Mouse (Mus musculus) right cerebral cortex, postnatal 36 days (tissue): ENCODE results near the gene Dusp1.
A peak's percentile ranks its signal among the peaks of the same experiment; 100 is the strongest.

Experiments used
- DNase-seq, 2 experiments: peaks; one replicate each; pipeline ENCODE4 v3.0.0; 2022; ENCODE audit warnings: low spot score in 2 of 2, mixed read lengths in 1 of 2

Gene Dusp1

DNA sequence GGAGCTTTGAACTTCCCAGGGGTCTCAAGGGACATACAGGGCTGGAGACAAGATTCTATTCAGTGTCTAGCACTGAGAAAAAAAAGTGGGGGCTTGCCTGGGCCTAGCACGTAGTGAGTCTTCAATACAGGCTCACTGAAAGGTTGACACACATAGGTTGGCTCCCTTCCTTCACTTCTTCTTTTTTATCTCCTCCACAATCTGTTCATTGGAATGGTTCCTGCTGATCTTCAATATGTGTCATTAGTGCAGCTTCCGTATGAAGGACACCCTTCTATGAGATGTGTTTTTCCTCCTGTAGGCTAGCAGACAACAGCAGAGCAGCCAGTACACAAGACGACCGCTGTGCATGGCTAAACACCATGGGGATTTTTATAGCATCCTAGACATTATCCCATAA is 37.1 kb downstream of the Dusp1 start:
- DNase-seq = no peak

DNA sequence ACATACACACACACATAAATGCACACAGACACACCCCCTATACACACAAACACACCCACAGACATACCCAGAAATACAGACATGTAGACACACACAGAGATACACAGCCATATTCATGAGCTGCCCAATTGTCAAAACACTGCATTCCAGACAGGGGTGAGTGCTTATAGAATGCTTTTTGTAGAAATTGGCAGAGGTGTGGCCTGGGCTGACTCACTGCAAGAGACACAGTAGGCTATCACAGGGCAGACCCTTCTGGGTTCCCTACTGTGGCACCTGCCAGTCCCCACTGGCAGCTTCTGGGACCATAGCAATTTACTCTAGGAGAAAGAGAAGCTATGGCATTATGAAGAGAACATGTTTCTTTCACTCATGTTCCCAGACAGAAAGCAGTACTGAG is 37.6 kb downstream of the Dusp1 start:
- DNase-seq = no peak

DNA sequence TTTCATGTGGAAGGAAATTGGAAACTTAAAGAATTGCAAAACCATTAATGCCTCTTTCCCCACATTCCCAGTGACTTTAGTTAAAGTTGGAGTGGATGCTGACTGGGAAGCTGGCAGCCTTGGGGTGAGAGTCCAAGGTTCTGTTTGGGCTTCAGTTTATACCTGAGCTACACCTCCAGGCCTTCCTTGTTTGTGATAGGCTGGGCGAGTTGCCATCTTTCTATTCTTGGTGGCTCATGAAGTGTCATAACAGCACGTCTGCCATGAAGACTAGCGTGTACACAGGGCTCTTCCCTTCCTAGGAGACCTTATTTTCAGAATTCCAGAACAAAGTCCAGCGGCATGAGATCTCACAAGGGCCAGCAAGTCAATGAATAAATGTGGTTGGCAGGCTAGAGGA is 39.2 kb downstream of the Dusp1 start:
- no peak for DNase-seq

DNA sequence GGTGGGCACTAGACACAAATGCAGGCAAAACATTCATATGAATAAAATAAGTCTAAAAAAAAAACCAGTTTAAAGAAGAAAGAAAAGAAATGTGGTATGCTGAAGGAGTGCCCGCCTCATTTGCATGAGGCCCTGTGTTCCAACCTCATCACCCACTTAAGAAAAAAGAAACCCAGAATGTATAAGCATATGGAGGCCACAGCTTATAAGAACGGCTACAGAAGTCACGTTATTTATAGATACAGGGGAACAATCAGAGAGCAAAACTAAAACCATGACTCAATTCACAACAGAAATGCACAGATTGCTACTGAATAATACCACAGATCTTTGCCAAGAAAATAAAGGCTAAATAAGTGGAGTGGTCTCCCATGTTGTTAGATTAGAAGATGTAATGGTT is 43.6 kb downstream of the Dusp1 start:
- no peak for DNase-seq

DNA sequence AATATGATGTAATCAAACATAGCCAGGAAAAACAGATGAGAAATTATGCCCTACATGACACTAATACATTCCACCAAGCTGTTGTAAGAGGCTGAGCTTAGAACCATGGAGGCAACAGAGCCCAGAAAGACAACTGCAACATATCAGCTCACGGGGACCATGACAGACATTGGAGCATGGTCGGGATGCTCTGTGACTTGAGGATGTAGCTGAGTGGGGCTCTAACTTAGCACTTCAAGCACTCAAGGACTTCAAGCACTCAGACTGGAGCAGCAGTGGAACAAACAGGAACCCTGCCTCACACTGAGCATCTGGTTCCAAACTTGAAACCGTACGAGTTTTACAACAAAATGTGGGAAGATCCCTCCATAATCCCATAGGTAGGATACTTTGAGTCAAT is 46.3 kb downstream of the Dusp1 start:
- no peak for DNase-seq

DNA sequence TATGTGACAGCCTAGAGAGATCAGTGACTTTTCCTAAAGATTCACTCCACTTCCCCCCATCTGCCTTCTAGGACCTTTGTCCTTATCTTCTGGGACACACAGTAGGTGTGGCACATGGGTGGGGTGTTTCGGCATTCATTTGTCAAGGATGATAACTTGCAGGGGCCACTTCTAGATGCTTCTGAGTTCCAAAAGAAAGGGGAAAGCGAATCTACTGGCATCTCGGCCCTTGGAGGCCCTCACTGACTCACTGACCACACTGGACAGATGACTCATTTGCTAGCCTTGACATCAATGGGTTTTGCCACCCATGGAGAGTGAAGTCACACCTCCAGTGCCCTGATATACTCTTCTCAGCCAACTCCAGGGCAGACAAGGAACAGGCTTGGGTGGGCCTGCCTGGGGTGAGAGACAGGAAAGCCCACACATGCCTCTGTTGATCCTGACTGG is 47.3 kb downstream of the Dusp1 start:
- DNase-seq = no peak

DNA sequence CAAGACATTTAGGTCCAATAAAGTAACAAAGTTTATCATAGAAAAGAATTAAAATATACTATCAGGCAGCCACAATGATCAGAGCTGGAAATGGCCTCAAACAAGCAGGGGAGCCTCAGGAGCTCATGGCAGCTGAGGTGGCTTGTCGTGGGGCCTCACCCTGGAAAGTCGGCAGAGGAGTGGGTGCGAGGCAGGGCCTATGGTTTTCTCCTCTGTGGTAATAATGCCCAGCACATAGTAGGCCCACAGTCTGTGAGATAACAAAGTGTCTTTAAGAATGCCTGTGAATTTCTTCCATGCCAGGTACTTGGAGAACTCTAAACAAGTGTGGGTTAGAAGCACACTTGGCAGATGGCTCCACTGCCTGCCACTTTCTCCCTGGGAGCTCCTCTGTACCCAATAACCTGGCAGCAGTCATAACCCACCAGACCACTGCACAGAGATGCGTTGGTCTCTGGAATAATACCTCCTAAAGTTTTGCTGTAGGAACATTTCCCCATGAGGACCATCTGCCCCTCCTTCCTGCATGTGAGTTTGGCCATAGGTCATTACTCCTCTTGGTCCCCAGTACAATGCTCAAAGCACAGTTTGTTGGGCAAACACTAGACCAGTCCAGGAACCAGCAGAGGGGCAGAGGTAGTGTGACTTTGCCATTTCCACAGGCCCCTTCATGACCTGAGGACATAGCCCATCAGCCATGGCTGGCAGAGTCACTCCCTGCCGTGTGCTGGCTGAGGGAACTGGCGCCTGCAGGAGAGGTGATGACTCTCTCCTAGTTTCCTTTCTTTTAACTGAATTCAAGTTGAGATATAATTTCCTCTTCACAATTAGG is 48.3 kb downstream of the Dusp1 start:
- DNase-seq = no peak

DNA sequence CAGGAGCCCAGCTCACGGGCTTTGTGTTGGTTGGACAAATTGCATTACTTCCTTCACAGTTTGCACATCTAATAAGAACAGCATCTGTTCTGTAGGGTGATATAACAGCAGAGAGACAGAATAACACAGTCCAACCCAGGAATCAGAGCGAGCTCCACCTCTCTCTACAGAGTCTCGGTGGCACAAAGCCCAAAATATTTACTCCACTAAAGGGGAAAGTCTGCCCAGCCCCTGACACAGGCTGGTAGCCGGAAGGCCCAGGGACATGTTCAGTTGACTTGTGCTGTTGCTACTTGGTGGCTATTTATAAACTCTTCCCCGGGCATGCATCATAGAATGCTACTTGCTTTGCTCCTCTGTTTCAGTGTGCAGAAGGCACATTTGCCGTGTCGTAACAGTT is 49.0 kb downstream of the Dusp1 start:
- no peak for DNase-seq

DNA sequence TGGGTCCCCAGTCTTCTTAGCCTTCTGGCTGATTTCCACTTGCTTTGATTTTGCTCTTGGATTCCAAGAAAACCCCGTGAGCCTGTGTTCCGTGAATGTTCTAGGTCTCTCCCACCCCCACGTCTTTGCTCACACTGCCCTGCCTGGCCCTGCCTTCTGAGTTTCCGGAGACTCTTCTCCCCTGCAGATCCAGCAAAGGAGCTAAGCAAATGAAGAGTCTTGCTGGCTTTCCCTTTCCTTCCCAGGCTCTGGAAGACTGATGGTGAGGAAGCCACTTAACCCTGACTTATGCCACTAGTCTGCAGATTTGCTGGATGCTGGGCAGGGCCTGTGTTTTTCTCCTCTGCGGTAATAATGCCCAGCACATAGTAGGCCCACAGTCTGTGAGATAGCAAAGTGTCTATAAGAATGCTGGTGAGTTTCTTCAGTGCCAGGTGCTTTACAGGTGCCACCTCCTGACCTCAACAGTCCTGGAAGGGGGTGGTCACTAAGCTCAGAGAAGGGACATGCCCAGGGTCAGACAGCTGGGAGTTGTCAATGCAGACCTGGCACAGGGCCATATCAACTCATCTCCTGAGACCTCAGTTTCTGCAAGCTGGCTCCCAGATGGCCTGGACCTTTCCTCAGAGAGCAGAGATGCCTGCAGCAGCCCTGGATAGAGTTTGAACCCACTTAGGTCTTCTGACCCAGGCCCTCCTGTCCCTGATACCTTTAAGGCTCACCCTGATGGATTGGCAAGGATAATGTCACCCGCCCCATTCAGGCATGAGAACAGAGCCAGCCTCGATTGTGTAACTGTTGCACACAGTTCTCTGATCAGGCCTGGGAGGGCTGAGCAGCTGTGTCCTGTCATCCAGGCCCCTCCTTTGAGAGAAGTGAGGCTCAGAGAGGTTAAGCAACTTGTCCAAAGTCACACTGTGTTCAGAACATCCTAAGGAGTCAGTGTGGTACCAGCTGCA is 49.8 kb downstream of the Dusp1 start:
- DNase-seq = no peak

DNA sequence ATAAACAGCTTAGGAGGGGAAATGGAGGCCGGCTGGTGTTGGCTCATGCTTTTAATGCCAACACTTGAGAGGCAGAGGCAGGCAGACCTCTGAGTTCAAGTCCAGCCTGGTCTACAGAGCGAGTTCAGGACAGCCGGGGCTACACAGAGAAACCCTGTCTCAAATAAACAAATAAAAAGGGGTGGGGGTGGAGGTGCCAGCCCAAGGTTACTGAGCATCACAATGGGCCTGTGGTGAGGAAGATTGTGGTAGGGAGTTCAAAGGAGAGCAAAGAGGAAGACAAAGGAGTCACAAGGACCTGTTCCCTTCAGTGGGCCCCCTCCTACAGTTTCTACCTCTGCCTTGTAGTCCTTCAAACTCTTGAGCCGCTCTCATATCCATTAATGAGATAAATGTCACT is 50.7 kb downstream of the Dusp1 start:
- no peak for DNase-seq

DNA sequence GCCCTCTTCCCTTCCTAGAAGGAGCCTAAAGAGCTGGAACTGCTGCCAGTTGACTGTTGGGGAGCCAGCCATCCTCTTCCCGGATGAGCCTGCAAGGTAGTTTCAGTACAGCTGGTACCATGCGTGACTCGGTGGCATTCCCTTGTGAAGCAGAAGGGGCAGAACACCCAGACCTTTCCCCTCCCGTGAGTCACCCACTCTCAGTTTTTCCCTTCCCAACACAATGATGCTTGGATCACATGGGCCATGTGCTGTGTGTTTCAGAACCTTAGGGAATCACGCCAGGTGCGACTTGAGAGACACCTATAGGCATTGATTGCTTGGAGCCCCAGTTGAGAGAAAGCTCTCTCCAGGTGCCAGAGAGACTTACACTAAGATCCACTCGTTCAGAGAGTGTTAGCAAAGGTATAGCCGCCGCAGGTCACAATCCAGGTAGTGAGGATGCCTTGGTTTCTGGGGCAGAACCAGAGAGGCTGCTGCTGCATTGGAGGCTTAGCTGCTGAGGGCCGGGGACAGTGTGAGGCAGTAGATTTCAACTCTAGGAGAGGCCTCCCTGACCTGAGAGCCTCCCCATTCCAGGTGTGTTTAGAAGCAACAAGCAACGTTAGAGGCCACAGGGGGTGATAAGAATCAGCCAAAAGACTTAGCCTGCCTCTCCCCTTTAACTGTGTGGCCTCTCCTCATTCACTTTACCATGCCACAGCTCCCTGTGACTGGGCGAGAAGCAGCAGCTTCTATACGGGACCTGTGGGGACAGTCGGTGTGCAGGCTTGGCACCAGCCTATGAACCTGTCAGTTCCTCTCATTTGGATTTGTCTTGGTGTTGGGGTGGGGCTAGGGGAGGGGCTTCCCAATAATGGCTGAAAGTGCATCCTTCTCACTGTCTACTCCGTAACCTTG is 51.5 kb downstream of the Dusp1 start:
- no peak for DNase-seq

DNA sequence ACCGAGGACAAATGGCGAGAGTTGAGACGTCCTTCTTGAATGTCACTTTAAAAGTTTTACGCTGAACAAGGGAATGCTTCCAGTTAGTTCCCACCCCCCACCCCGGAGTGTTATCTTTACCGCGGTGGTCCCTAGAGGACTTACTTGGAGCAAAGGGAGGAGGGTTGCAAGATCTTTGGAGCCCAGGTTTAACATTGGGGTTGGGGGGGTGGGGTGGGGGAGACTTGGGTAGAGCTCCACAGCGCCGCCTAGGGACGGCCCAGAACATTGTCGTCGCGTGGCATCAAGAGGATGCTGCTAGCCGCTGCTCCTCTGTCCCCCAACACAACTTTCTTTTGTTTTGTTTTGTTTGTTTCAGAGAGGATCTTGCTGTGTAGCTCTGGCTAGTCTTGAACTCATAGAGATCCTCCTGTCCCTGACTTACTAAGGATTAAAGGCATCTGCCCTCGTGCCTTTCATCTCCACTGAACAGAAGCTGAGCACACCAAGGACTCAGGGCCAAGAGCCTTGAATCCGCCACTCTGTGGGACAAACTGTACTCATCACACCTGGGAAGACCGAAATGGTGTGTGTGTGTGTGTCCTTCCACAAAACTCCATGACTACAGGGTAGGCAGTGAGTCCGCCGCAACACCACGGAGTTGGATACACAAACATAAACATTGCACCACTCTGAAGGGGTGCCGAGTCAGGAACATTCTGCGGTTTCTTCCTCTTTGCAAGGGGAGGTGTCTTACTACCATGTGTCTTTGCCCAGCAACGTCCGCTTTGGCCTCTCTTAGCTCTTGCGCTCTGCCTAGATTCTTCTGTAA is 52.8 kb downstream of the Dusp1 start:
- no peak for DNase-seq

DNA sequence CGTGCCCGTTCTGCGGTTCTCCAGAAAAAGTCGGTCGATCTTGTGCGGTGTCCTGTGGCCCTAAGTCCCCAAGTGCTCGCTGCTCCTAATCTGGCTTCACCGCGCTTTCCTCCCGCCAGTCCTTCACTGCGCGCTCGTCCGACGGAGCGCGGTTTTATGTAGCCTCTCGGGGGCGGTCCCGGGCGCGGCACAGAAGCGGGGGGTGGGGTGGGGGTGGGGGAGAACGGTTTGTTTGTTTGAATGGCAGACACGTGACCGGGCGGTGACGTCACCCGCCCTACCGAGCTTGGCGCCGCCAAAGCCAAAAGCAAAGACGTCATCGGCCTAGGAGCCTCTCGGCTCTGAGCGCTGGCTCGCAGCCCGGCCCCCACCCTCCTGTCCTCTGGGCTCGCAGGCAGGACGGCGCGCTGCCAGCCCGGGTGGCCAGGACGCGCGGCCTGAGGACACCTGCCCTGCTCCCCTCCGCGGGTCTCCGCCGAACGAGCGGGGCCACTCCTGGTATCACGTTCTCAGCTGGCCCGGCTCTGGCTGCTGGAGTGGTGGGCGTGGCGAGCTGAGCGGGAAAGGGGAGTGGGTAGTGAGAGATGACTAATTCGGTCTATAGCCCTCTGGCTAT is 53.5 kb downstream of the Dusp1 start:
- peak; percentile 96 for DNase-seq

DNA sequence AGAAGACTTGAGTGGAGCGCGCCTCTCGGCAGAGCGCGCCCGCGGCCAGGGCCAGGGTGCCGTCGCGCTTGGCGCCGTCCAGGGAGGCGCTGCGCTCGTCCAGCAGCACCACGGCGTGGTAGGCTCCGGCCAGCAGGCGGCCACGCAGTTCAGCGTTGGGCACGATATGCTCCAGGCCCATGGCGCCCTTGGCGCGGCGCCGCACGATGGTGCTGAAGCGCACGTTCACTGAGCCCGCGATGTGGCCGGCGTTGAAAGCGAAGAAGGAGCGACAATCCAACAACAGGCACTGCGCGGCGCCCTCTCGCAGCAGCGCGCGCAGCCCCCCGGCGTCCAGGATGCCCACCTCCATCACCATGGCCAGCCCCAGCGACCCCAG is 54.0 kb downstream of the Dusp1 start:
- DNase-seq = peak; percentile 70 to 74

DNA sequence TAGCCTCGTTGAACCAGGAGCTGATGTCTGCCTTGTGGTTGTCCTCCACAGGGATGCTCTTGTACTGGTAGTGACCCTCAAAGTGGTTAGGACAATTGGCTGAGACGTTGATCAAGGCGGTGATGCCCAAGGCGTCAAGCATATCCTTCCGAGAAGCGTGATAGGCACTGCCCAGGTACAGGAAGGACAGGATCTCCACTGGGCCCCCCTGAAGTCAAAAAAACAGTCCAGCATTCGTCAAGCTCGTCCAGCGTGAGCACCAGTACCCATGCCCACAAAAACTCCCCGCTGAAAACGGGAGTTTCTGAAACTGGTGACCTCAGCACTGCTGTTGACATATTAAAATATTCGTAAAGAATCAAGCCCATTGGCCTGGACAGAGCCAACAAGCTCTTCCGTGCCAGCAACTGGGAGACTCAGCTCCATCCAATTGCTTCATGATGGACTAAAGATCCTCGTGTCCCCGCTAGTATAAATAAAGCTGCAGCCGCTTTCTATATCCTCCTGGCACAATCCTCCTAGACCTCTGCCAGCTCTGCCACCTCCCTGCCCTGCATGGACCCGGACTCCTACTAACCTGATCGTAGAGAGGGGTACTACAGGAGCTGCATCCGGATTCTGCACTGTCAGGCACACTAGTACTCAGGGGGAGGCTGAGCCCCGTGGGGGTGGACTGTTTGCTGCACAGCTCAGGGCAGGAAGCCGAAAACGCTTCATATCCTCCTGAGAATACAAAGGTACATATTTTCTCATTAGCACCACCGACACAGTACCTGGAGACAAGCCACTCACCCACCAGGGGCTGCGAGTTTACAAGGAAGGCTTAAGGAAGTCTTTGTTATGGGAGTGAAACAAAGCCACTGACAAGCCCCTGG is 54.7 kb downstream of the Dusp1 start:
- no peak for DNase-seq

DNA sequence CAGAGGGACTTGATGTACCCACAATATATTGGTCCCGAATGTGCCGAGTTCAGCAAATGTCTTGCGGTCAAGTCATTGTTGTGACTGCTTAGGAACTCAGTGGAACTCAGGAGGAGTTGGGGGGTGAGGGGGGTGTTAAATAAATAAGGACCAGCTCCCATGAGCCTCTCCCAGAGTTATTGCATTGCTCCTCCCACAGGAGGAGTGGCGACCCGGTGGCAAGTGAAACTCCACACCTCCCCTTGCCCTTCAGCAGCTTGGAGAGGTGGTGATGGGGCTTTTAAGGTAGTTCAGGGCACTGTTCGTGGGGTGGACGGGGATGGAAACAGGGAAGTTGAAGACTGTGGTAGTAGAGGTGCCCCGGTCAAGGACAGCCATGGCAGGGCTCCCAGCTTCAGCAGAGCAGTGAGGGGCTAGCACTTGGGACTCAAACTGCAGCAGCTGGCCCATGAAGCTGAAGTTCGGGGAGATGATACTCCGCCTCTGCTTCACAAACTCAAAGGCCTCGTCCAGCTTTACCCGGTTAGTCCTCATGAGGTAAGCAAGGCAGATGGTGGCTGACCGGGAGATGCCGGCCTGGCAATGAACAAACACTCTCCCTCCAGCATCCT is 55.8 kb downstream of the Dusp1 start:
- no peak for DNase-seq

DNA sequence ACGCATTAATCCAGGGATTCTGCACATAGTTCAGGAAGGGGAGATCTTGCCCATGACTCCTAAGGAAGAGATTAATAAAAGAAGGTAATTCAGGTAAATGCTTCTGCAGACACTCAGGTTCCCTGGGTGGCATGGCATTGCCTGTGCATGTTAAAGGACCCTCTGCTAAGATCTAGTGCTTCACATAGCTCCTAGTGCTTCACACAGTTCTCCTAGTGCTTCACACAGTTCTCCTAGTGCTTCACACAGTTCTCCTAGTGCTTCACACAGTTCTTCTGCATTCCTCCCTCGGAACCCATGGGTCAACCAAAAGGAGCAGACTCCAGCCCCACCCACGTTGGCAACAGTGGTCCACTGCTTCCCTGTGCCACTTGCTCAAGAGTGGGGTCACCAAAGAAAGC is 56.7 kb downstream of the Dusp1 start:
- DNase-seq = no peak

DNA sequence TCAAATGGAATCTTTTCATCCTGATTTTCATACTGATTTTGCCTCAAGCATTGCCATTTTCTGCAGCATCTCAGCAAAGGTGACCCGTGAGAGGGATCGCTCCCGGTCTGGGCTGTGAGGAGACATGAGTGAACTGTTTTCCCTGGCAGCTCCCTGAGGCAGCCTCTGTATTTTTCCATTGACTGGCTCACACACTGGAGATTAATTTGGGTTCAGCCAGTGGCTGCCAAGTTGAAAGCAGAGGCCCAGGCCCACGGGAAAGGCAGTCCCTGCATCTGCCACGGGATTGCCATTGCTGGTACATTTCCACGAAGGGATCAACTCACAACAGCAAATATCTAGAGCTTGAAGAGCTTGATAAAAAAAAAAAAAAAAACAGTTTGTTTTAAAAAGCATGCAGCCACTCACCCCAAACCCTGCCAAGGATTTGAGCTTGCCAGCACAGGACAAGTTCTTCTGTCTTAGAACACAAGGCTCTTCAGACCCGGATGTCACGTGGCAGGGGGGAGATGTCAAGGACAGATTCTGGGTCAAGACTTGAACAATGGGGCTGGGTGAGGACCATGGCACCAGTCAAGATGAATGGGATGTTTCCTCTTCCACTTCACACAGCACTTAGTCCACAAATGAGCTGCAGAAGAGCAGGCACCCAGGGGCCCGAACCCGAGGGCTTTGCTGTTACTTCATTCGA is 57.8 kb downstream of the Dusp1 start:
- DNase-seq = peak; percentile 60 to 85
